Mouse (Mus musculus) 3134 (cell line): Measurements from ENCODE around the gene Hsd17b12.

Experiments used
- DNase-seq: peaks from one replicate; pipeline ENCODE4 v3.0.0-alpha.2; 2011; ENCODE audit warnings: low spot score; ENCODE audit not compliant: insufficient read length; ENCODE audit errors: extremely low read depth

The Hsd17b12 gene

DNA sequence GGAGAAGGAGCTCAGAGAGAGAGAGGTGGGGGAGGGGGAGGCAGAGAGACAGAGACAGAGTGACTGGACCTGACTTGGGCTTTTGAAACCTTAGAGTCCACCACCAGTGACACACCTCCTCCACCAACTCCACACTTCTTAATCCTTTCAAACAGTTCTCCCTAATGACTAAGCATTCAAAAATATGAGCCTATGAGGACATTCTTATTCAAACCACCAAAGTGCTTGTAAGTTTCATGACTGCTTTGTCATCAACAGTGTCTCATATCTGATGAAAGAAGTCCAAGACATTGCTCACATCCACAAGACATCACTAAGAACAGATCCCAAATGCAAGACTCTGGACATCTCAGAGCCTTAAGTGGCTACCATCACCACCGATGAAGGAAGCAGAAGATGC lies 67.9 kb downstream of the Hsd17b12 start:
- DNase-seq = peak; percentile 33

- DNase-seq = no peak
Measured at GRCm38 (mm10) chr2:94069482-94069881, 88.3 kb downstream of the Hsd17b12 start.

- no peak for DNase-seq
Measured at GRCm38 (mm10) chr2:94066540-94067135, 91.1 kb downstream of the Hsd17b12 start.

DNA sequence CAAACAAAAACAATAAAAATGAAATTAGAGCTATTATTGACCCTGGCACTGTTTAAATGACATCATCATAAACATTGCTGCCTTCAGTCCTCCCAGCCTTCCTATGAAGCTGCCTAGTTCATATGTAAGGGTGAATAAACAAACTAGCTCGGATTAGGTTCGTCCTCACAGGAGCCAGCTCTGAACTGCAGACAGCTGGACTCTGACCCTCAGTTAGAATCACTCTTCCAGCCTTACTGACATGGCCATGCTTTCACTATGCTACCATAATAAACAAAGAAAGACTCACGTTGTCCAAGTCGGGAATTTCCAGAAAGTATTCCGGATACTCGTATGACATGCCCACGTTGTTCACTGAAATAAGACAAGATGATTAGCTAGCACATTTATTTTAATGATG lies 91.6 kb downstream of the Hsd17b12 start:
- no peak for DNase-seq

DNA sequence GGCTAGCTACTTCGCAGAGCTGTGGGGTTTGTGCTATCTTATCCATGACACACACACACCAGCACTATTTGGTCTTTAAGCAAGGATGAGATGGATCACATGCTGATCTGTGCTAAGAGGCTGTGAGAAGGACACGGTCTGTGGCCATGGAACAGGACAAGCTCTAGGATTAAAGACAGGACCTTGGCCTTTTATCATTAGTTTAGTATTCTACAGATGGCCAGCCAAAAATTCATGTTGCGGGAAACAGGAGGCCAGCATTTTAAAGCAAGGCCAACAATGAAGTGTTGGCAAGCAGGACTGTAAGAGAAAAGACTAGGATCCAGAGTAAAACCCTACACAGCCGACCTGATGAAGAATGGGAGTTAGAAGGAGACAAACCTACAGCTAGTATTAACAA lies 95.0 kb downstream of the Hsd17b12 start:
- DNase-seq = no peak

GRCm38 (mm10) chr2:94059459-94059858 lies 98.3 kb downstream of the Hsd17b12 start:
- no peak for DNase-seq

- no peak for DNase-seq
Measured at GRCm38 (mm10) chr2:94054813-94055212, 103.0 kb downstream of the Hsd17b12 start.

- peak; percentile 61 for DNase-seq
Measured at GRCm38 (mm10) chr2:94051952-94052351, 105.8 kb downstream of the Hsd17b12 start.

DNA sequence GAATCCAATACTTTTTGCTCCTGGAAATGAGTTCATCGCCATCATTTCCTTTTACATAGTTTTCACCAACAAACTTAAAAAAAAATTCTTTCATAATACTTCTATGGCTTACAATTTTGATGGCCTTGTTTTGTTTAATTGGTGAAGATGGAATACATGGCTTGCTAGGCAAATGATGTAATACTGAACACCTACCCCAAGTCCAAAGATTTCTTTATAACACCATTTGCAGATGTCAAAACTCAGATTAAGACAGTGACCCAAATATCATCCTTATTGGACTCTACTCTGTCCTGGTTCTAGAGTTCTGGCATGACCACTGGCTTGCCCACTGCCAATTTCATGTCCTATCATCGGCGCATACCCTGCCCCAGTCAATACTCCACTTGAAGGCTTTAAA lies 106.9 kb downstream of the Hsd17b12 start:
- DNase-seq = no peak

GRCm38 (mm10) chr2:94049471-94050176 lies 108.1 kb downstream of the Hsd17b12 start:
- no peak for DNase-seq

GRCm38 (mm10) chr2:94048733-94049470 lies 108.9 kb downstream of the Hsd17b12 start:
- DNase-seq = no peak

DNA sequence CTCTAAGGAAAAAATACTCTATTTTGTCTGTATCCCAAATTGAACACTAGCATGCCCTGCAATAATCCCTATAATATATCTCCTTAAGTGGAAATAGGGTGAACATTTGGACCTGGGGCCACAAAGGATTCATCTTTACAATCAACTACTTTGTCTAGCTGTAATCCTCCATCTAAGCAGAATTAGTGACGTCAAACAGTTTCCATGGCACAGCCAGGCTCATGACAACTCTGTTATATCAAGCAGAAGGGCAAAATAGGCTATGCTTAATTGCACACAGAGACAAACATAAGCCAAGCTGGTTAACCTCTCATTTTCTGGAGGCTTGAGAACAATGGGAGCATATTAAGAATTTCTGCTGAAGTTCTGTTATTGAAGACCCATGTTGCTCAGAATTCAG lies 109.5 kb downstream of the Hsd17b12 start:
- no peak for DNase-seq

DNA sequence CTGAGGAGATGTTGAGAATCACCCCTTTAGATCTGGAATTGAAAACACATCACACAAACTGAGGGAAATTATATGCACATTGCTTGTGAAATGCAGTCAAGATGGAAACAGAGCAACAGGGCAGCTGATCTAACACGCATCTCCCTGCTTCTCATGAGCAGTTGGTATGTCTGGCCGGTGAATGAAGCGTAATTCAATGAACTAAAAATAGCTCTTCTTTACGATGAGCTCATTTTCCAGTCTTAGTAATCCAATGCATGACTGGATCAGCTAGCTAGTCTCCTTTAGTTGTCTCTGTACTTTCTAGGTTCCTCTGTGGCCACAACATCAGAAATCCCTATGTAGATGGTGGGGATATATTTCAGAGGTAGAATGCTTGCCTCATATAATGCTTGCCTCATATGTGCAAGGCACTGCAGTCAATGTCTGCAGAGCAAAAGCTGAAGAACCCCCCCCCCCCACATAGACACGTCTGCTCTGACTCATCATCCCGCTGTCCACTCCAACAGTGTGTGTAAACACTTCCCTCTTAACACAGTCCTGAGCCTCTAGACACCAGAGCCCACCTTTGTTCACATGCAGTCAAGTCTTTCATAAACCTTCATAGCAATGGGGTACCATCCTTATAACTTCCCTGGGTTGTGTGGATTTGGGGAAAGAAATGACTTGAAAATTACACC lies 112.2 kb downstream of the Hsd17b12 start:
- peak; percentile 33 for DNase-seq

DNA sequence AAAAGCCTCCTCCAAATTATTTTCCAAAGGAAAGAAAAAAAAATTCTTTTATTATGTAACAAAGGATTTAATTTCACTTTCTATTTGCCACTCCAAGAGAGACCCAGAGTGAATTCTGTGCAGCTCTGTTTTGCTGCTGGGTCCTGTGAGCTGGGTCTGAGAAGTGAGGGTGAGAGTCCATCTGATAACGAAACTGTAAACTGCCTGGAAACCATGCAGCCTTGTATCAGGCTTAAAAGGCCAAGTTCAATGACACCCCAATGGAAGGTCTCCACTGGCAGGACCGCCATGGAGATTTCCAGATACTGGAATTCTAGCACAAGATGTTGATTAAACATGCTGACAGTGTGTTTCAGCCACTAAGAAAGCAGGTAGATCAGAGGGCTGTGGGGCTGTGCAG lies 113.6 kb downstream of the Hsd17b12 start:
- no peak for DNase-seq

DNA sequence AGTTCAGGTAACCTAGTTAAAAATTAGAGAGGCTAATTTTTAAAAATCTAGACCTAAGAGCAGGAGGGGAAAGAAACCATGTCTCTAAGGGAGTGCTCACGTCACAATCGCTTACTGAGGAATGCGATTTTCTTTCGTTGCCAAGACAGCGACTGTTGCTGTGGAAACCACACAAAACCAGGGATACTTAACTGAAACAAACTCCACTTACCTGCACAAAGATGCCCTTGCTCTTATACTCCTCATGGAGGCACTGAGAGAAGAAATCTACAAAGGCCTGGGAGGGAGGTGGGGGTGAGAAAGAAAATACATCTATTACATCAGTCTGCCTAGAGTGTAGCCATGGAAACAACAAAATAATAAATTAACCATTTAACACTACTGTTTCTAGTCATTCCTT lies 114.1 kb downstream of the Hsd17b12 start:
- DNase-seq = no peak

GRCm38 (mm10) chr2:94042461-94042860 lies 115.3 kb downstream of the Hsd17b12 start:
- DNase-seq = no peak

DNA sequence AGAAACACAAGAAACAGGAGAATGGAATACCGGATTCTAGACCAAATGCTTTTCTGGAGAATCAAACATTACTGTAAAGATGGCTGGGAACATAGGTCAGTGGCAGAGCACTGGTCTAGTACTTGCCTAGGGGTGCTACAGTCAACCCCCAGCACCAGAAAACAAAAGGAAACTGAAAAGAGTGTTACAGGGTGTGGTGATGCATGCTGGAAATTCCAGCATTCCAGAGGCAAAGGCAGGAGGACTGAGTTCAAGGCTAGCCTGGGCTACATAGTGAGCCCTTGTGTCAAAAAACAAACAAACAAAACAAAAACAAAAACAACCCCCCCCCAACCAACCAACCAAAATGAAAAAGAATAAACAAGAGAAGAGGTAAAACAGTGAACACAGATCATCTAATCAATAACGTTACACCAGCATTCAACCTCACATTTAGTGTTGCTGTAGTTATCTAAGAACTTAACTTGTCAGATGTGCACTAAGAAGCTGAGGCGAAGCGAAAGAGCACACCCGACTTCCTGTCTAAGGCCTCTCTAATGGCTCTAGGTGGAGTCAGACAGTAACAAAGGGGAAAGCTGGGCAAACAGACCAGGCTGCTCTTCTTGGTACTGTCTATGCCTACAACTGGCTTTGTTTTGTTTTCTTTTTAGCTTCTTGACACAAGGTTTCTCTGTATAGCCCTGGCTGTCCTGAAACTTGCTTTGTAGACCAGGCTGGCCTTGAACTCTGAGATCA lies 117.2 kb downstream of the Hsd17b12 start:
- no peak for DNase-seq

- no peak for DNase-seq
Measured at GRCm38 (mm10) chr2:94035428-94036331, 122.1 kb downstream of the Hsd17b12 start.

DNA sequence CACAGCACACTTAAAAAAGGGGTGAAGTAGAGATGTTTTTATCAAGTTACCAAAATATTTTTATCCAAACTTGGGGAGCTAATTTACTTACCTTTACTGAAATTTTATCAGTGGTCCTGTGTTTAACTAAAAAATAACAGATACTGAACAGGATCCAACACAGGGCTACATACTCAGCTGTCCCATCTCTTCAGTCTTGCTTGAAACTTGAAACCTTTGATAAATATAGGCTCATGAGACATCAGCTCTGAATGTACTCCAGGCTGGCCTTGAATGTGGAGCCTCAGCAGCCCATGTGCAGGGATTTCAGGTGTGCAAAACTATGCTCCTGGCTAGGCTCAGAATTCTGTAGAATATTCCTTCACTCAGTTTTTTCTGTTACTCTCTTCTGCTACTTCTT lies 127.2 kb downstream of the Hsd17b12 start:
- DNase-seq = no peak

DNA sequence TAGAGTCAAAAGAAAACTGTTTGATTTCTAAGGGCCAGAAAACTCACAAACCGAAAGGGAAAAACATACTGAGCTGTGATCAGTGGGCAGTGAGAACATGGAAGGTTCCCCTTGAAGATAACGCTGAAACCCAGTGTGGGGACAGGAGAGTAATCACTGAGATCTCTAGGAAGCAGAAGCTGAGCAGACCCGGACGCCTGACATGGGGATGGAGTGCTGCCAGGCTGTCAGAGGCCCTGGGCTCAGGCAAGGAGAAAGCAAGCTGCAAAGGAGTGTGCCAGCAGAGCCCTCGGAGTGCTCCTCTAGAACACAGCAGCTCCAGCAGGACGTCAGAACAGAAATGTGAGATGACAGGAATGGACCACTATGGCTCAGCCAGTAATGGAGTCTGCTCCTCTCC lies 133.1 kb downstream of the Hsd17b12 start:
- DNase-seq = no peak
